In the genomic region with DNA sequence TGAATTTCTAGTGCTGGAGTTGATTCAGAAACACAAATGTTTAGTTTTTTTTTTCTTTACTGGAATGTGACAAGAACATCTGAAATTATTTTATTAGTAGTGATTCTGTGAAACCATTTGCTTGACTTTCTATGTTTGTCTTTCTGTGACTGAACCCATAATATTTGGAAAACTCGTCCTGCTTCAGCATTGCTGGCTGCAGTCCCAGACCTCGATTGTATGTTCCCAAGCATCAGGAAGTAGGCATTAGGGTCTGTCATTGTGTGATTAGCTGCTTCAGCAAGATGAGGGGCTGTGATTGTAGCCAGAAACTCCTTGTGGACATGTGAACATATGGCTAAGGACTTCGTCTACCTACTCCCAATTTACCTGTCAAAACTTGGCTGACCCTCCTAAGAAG, we compare ENCODE assay signal across 30 mouse cellular contexts.
A peak's percentile ranks its signal among the peaks of the same experiment; 100 is the strongest.
DNase-seq lines count a peak whose midpoint lies in the region; TF ChIP-seq lines count a peak whose summit lies in the region.
"Had no signal": no experiment of that assay in that cellular context is flagged by ENCODE, and none has a peak within 500 bp of the region (broad histone marks: within the 10 kb centered on the region; RNA-seq: fewer than 3 reads in every experiment).

No protein-coding gene starts in this region.

- WGBS in hindbrain, embryonic 10.5 days: 81% methylated on average over 3 of the region's 3 CpGs

- H3K4me1 ChIP-seq in hindbrain, embryonic 10.5 days (replicated peaks): no peaks in the 10 kb centered on the region
- H3K4me1 ChIP-seq: embryonic facial prominence, embryonic 12.5 days; forebrain, embryonic 10.5 days; heart, embryonic 10.5 days; heart, embryonic 15.5 days; hindbrain, embryonic 12.5 days; intestine, embryonic 15.5 days; limb, embryonic 12.5 days; liver, embryonic 12.5 days; megakaryocyte, embryonic 14.5 days; midbrain, embryonic 13.5 days; neural tube, embryonic 13.5 days had no signal

- peak; percentile 8 for DNase-seq in layer of hippocampus, adult 11-12 months (ENCODE audit: low spot score)
- DNase-seq in layer of hippocampus, adult 9-10 months (ENCODE audit: low spot score): no peak
- peak; percentile 10 for DNase-seq in brain, adult 2 months (ENCODE audit: low read depth, low spot score)
- DNase-seq in layer of hippocampus, adult 9-11 months: peak; percentile 3
- peak; percentile 40 for DNase-seq in lung, postnatal 10 days
- no peak for DNase-seq in left cerebral cortex, adult 9 months (ENCODE audit: low spot score in 2 of 2)
- no peak for DNase-seq in left cerebral cortex, adult 2 months (ENCODE audit: extremely low spot score in 1 of 2, low spot score in 2 of 2)
- DNase-seq in hindbrain, embryonic 10.5 days (ENCODE audit: low spot score): no peak
- DNase-seq: adrenal gland, postnatal 36 days; cerebellum, adult 9-10 months; cerebellum, postnatal 36 days; forebrain, postnatal 0 days; gastrocnemius, postnatal 10 days; heart, adult 11 months; kidney, adult 8-10 months; kidney, postnatal 10 days; liver, postnatal 0 days; thymus, postnatal 4 days had no signal

- H3K9me3 ChIP-seq in hindbrain, embryonic 10.5 days: no peaks in the 10 kb centered on the region
- H3K9me3 ChIP-seq: embryonic facial prominence, embryonic 12.5 days; forebrain, embryonic 10.5 days; heart, embryonic 10.5 days; heart, embryonic 15.5 days; hindbrain, embryonic 12.5 days; intestine, embryonic 15.5 days; limb, embryonic 12.5 days; liver, embryonic 12.5 days; midbrain, embryonic 13.5 days; neural tube, embryonic 13.5 days had no signal

- no peak overlapping the region for H3K4me3 ChIP-seq in left cerebral cortex, adult 2 months
- no peak overlapping the region for H3K4me3 ChIP-seq in hindbrain, embryonic 10.5 days
- H3K4me3 ChIP-seq: embryonic facial prominence, embryonic 12.5 days; forebrain, embryonic 10.5 days; heart, embryonic 10.5 days; heart, embryonic 15.5 days; hindbrain, embryonic 12.5 days; intestine, embryonic 15.5 days; limb, embryonic 12.5 days; liver, embryonic 12.5 days; megakaryocyte, embryonic 14.5 days; midbrain, embryonic 13.5 days; neural tube, embryonic 13.5 days had no signal

- no peak for TF ChIP-seq CTCF in left cerebral cortex, adult 2 months (IDR thresholded peaks at IDR 0.05)

- H3K36me3 ChIP-seq in hindbrain, embryonic 10.5 days: no peaks in the 10 kb centered on the region
- H3K36me3 ChIP-seq: embryonic facial prominence, embryonic 12.5 days; forebrain, embryonic 10.5 days; heart, embryonic 10.5 days; heart, embryonic 15.5 days; hindbrain, embryonic 12.5 days; intestine, embryonic 15.5 days; limb, embryonic 12.5 days; liver, embryonic 12.5 days; midbrain, embryonic 13.5 days; neural tube, embryonic 13.5 days had no signal

- H3K27ac ChIP-seq in left cerebral cortex, adult 2 months: no peak overlapping the region
- H3K27ac ChIP-seq in hindbrain, embryonic 10.5 days: no peak overlapping the region
- H3K27ac ChIP-seq: embryonic facial prominence, embryonic 12.5 days; forebrain, embryonic 10.5 days; heart, embryonic 10.5 days; heart, embryonic 15.5 days; hindbrain, embryonic 12.5 days; hindbrain, postnatal 0 days; intestine, embryonic 15.5 days; limb, embryonic 12.5 days; liver, embryonic 12.5 days; midbrain, embryonic 13.5 days; neural tube, embryonic 13.5 days had no signal

- intact Hi-C loops in left cerebral cortex, adult 2 months (cut with DNase I): no loop called here

- H3K27me3 ChIP-seq in hindbrain, embryonic 10.5 days (ENCODE audit: insufficient read depth, poor library complexity, severe bottlenecking): no peaks in the 10 kb centered on the region
- H3K27me3 ChIP-seq: embryonic facial prominence, embryonic 12.5 days; heart, embryonic 15.5 days; hindbrain, embryonic 12.5 days; intestine, embryonic 15.5 days; limb, embryonic 12.5 days; liver, embryonic 12.5 days; megakaryocyte, embryonic 14.5 days; midbrain, embryonic 13.5 days; neural tube, embryonic 13.5 days had no signal

Comparison
In these comparisons a context has a peak if more than half of its experiments do, and no peak if none do; other contexts are left out.
1. DNase-seq: peak in layer of hippocampus, adult 11-12 months (single experiment), brain, adult 2 months (single experiment), layer of hippocampus, adult 9-11 months (single experiment) and lung, postnatal 10 days (single experiment); none in layer of hippocampus, adult 9-10 months (single experiment), left cerebral cortex, adult 9 months (0 of 2), left cerebral cortex, adult 2 months (0 of 2) and hindbrain, embryonic 10.5 days (single experiment).